Mouse (Mus musculus) kidney, adult 18-20 months (tissue): ENCODE results near the gene Stam2.

Experiments
- DNase-seq: peaks from one replicate; pipeline ENCODE4 v3.0.0; 2021

Gene Stam2

GRCm38 (mm10) chr2:52647255-52647998, 94.7 kb downstream of the Stam2 start:
- DNase-seq: no peak

GRCm38 (mm10) chr2:52643657-52644056, 98.4 kb downstream of the Stam2 start:
- DNase-seq: no peak
